Mouse (Mus musculus) adrenal gland, adult (tissue): ENCODE data around the gene Sema7a.
A peak's percentile ranks its signal among the peaks of the same experiment; 100 is the strongest.

ENCODE experiments used
- DNase-seq, 2 experiments: peaks; one replicate each; pipeline ENCODE4 v3.0.0; 2022 to 2023; ENCODE audit warnings: low spot score in 1 of 2; ENCODE audit not compliant: inconsistent age in 2 of 2

The Sema7a gene

DNA sequence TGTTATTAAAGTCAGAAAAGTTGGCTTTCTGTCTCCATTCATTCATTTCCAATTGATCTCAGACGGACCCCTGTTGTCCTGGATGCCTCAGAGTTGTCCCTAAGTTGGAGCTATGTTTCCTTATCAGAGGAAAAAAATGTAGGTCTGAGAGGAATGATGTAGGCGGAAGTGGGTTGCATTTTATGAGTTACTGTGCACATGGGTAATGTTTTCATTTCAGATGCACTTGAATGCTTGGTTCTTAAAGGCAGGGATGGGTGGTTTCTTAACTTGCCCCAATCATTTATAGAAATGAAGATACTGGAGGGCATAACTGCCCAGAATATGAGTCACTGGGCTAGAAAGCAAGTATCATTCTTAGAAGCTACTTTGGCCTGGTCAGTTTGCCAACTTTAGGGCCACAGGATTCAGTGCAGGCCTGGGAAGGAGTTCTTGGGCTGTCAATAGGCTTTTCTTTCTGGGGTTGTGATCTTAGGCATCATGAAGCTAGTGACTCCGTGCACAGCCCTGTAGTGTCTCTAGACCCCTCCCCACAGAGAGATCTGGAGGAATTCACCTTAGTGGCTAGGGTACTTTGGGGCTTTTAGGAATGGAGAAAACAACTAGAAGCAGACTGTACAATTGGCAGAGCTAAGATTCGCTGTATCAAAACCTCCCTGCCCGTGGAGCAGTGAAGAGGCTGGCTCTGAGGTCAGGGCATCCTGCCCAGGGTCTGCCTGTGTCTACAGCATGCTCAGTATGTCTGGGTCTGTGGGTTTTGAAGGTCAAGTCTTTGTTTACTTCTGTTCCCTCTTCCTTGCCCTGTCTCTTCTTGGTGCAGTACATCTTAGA, 1.5 kb upstream of the Sema7a start:
- no peak for DNase-seq

DNA sequence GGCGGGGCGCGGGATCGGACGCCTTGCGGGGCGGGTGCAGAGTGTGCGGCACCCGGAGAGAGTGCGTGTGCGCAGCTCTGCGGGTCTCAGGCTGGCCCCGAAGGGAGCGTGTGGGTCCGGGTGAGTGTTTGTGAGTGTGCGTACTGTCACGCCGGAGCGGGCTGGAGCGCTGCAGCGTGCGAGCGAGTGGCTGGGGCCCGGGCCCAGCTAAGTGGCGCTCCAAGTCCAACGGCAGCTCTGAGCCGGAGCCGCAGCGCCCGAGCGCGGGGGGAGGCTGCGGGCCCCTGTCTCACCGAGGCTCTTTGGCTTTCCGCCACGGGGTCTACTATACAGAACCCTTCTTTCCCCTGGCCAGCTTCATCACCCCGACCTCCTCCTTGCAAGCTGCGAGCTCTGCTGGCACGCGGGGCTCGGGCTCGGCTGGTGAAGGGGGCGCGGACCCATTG, 460 bp downstream of the Sema7a start:
- peak in 1 of 2 experiments; percentile 61 for DNase-seq

DNA sequence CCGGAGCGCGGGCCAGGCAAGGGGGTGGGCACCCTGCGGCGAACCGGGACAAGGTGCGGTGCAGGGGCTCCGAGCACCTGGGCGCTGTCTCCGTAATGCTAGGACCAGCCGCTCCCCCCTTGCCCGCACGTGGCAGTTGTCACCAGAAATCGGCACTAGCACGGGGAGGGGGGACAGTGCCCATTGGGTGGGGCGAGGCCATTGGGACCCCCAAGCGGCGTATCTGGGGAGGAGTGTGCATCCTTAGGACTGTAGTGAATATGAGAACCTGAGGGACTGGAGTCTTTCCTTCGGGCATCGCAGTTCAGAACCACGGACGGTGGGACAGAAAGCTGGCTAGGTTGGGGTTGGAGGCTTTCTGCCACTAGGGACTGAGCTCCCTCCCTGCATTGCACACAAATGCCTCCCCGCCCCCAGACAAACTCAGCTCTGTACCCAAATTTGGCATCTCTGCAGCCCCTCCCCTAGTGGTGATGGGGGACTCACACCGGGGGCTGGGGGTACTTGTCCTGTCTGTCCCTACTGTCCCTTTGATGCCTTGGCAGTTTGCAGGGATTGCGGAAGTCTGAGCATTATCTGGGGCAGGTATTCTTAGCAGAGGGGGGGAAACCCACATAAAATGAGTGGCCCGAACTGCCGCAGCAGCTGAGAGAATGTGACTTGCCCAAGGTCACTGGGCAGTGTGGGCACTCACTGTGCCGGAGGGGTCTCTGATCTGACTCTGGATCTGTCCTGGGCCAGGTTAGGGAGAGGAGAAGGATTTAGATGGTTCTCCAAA, 1.1 kb downstream of the Sema7a start:
- DNase-seq = peak; percentile 36 to 64

DNA sequence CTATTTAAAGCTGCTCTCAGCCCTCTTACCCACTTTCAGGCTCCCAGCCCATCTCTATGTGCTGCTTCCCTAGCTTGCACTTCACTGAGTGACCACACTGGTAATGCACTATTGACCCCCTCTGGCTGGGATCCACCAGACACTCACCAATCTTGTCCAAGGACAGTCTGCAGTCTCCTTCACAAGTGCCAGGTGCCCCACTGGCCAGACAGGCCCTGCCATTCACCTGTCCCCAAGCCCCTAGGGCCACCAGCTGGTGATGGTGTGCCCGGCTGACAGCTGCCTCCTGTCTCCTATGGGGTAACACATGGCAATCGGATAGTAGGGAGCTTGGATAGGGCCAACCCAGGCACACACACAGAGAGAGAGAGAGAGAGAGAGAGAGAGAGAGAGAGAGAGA, 2.1 kb downstream of the Sema7a start:
- DNase-seq = peak in 1 of 2 experiments; percentile 33

DNA sequence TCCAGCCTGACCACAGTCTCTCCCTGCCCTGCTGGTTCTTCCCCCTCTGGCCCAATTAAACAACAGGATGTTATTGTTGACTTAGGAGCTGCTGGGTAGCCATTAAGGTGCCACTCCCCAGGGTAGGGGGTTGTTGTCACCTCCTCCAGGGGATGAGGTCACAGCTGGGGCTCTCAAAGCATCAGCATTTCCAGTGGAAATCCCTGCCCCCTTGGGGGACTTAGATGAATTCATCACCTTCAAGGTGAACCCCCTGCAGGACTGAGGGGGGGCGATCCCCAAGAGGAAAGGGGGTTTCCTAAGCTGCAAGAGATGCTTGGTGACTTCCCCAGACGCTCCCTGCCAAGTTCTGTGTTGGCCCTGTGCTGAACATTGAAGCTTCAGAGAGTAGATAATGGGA, 3.2 kb downstream of the Sema7a start:
- DNase-seq = peak in 1 of 2 experiments; percentile 13

DNA sequence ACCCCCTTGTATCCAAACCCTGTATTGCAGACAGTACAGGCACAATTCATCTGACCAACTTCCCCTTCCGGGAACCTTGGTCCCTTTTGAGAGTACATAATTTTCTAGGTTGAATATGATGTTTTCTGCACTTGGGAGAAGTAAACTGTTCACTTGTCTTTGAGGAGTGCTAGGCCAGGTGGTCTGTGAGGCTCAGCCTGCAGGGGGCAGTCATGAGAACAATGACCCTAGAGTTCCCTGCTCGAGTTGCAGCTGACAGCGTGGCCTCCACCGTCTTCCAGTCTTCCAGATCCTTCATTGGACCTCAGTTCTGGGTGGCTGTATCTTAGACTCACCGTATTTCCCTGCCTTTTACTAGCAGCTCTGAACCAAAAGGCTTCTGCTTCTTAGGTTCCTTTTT, 4.7 kb downstream of the Sema7a start:
- peak; percentile 62 to 87 for DNase-seq

DNA sequence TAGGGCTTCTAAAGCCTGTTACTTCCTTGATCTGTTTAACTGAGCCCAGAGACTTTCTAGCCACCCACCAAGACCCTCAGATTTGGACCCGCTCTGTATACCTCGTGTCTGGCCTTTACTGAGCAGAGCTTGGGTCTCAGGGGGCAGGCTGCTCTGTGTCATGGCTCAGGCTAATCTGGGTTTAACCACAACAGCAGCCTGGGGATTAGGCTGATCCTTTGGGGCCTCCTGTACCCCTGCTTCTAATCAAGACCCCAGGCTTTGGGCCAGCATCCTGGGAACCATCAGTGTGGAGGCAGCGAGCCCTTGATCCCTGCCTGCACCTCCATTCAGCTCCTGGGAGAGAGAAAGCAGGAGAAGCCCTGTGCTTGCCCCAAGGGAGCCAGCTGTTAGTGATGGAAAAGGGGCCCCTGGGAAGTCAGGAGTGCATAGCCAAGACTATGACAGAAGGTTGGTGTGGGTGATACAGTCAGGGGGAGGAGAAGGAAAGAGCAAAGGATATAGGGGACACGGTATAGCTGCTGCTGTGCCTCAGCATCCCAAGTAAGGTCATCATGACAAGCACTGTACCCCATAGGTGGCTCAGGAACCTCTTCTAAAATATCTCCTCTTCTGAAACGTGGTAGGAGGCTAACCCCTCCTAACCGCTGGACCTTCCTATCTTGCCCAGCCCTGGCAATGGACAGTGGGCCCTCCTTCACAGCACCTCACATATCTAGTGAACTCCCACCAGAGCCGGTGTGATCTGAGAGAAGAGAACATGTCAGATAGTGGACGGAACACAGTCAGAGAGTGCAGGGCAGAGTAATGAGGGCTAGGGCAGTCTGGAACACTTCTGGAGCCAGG, 6.1 kb downstream of the Sema7a start:
- no peak for DNase-seq

DNA sequence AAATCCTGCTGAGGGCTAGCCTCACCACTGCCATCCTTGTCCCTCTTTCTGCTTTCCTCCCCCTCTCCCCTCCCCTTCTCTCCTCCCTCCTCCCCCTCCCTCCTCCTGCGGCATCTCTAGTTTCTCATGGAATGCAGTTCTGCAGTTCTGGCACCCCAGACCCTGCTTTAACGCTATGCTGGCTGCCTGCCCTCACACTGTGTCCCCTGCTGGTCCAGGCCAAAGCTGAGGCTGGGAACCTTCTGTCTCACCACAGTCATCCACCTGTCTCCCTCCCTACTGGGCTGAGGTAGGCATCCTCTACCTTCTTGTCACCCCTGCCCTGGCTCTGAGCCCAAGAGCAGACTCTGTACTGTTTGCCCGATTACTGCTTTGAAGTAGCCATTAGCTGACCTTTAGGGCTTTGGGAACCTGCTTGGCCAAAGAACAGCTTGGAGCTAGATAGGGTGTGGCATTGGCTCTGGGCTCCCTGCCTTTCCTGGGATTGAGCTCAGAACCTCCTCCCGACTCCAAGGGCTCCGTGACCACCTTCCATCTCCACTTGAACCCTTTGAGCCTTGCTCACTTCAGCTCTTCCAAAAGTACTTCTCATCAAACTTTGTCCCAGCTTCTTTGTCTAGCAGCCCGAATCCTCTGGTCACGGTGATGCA, 7.6 kb downstream of the Sema7a start:
- DNase-seq = no peak

DNA sequence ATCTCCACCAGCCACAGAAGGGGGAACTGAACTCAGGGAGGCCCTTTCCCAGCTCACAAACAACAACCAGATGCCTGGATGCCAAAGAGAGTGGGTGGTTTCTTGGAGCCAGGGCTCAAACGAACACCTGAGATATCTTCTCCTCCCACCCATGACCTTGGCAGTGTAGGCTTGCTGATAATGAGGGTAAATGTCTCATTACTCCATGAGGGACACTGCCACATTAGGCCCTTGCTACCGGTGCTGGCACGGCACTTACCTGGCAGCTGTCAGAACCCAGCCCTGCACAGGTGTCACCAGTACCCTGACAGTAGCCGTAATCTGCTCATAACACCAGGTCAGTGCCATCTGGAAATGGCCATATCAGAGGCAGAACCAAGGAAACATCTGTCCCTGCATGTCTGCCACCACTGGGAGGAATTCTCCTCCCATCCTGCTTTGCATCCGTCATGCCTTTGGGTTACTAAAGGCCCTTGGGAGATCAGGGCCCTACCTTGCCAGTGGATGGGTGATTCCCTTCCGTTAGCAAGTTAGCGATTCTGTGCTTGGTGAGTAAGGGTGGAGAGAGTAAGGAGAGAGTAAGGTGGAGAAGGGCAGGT, 8.5 kb downstream of the Sema7a start:
- DNase-seq = no peak

DNA sequence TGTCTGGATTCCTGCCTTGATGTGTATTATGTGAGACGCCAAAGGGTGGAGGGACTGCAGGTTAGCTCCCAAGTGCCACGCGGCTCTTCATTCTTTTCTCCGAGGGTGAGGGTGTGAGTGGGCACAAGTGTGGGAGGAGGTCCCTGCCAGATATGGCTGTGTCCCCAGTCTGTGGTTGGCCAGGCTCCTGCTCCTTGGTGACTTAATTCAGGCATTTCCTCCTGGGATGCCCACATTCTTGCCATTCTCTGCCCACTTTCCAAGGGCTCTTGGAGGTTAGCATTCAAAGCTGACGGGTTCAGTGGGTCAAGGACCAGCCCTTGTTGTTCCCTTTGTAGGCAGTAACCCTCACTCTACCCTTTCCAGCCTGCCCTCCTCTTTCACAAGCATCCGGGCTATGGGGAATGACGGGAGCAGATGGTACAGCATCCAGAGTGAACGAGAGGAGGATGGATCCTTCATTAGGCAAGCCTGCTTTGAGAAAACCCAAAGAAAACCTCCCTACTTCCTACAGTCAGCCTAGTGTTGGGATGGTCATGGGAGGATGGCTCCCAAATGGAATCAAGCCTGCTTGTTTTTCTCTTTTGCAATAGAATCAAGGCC, 9.3 kb downstream of the Sema7a start:
- no peak for DNase-seq

DNA sequence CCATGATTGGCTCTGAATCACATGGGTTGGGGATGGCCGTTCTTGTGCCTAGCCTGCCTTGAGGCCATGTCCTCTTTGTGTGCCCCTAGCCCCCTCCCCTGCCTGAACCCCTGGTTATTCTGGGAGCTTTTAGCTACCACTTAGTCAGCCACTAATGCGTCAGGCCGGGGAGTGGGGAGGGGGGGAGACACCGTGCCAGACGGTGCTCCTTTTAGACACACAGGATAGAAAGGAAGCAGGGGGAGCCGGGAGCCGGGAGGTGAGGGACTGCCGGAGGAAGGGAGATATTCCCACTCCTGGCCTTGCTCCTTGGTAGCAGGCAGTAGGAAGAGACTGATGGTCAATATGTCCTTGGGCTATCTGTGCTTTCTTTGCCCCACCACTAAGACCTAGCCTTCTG, 10.0 kb downstream of the Sema7a start:
- DNase-seq = no peak

DNA sequence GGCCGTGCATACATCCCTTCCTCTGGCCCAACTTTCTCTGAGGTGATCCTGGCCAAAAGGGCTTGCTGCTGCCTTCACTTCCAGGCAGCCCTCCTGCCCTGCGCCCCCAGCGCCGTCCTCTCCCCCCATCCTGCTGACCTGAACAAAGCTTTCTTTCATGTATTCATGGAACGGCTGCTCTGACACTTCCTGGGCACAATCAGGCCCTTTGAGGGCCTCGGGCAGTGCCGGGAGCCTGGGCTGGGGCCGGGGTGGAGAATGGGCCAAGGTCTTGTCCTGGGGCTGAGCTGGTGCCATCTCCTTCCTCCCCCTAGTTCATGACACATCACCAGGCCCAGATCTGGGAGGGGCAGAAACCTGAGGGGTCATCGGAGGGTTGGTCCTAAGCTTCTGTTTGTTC, 10.6 kb downstream of the Sema7a start:
- DNase-seq = peak; percentile 67 to 75

DNA sequence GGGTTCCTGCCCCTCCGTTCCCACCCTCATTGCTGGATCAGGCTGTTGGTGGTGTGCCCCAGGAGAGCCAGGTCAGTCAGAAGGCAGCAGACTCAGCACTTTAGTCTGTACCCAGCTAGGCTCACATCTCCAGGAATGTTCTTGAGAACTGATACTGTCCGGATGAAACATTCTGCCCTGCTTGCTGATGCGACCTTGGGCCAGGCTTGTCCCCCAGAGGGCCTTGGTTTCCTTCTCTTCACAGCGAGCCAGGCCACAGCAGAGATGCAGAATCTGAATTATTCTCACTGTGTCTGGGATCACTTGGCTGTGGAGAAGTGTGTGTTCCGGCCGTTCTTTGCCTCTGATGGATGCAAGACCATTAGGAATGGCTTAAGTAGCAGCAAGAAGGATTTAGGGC, 12.1 kb downstream of the Sema7a start:
- peak; percentile 66 to 74 for DNase-seq

DNA sequence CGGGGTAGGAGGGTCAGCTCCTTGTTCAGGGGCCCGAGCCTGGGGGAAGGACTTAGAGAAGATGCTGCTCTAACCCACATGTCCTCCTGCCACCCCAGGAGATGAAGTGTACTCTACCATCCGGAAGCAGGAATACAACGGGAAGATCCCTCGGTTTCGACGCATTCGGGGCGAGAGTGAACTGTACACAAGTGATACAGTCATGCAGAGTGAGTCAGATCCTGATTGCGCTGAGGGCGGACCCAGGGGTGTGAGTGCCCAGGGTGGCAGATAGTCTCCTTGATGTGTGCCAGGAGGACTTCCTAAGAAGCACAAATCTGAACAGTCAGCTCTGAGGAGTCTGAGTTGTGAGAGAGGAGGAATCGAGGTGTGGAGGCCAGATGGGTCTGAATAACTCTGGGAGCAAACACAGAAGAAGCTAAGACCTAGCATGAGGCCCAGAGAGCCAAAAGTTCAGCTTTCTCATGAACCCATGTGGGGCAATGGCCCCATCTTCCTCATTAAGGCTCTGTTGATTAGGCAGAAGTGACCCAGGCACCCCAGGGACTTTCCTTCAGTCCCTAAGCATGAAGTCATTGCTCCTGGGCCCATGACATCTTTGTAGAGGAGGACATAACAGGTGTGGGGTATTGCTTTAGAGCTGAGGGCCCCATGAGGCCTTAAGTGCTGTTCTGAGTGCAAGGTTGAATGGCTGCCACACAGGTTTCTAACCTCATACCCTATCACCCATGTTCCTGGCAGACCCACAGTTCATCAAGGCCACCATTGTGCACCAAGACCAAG, 15.2 kb downstream of the Sema7a start:
- peak; percentile 65 to 84 for DNase-seq

DNA sequence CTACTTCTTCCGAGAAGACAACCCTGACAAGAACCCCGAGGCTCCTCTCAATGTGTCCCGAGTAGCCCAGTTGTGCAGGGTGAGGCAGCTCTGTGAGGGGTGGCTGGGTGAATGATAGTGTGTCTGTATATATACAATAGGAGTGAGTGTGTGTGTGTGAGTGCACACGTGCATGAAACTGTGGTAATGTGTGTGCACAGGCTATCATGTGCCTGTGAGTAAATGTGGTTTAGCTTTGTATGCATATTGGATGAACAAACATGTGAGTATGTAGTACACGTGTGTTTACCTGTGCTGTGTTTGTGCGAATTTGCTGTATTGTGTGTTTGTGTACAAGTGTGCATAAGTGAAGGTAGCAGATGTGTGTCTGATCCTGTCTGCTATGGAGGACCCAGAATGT, 15.9 kb downstream of the Sema7a start:
- no peak for DNase-seq

DNA sequence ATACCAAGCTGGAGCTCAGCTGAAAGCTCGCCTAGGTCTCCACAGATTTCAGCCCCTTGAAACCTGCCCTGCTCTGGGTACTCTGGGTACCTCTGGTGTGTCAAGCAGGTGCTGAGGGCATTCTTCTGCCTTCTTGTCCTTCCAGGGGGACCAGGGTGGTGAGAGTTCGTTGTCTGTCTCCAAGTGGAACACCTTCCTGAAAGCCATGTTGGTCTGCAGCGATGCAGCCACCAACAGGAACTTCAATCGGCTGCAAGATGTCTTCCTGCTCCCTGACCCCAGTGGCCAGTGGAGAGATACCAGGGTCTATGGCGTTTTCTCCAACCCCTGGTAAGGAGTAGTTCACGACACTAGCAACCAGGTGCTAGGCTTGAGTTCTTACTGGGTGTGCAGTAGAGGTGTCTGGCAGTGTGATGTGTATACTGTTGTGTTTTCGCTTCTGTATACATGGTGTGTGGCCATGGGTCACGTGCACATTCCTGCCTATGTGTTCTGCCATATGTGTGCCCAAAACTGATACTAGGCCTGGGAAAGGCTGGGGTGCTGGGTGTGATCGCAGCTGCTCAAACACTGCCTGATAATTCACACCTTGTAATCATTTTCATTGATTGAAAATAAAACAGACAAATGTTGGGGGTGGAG, 16.4 kb downstream of the Sema7a start:
- DNase-seq = no peak

DNA sequence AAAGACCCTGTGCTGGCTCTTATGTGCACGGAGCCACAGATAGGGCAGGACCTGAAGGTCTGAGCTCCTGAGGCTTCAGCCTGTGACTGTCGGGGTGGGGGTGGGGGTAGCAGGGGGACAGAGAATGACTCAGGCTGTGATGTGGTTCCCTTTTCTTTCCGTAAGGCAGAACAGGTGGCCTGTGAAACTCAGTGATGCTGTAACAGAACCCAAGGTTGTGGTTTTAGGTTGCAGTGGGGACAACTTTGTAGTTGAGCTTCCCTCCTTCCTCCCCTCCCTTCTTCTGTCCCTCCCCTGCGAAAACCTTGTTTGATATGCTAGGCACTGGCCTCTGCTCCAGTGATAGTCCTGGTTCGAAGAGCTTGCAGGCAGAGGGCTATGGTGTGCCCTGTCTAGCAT, 16.9 kb downstream of the Sema7a start:
- no peak for DNase-seq

DNA sequence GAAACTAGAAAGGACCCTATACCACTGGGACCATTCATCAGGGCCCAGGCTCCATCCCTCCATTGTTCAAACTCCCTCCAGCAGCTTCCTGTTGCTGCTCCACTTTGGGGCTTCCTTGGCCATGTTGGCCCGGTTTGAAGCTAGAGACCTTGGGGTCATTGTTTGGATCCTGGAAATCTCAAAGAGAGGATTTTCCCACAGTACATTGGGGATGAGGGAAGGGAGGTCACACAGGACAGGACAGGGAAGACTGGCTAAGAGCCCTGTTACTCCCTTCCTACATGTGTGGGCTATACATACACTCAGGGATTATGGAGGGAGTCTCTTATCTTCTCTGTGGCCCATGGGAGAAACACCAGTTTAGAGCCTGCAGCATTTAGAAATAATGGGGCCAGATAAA, 18.7 kb downstream of the Sema7a start:
- no peak for DNase-seq

DNA sequence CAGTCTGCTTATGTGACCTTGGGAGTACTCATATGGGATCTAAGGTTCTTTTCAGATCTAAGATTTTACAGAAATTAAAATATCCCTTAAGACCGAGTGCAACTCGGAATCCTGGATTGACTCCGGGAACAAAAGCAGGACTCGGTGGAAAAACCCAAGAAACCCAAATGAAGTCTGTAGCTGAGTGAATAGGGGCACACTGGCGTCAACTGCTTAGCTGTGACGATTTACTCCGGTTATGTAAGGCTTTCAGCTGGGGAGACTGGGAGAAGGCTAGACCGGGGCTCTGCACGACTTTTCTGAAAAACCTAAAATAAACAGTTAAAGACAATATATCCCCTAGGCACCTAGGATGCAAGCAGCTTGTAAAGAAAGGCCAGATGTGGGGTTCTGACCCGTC, 19.5 kb downstream of the Sema7a start:
- DNase-seq = no peak
